Mouse (Mus musculus): Measurements from ENCODE around the gene Btbd11. TPM values are rescaled to one million over a fixed set of nuclear protein-coding genes. Genes with fewer than 3 reads are reported as not detected.
"Not testable (repeated sequence)": the region's sequence is repeated elsewhere in the genome, so short reads cannot be mapped to it uniquely, and the experiment has no call there.

Gene Btbd11
- polyA plus RNA-seq, 1 experiment from 2014 or later: 7.5 TPM

DNA sequence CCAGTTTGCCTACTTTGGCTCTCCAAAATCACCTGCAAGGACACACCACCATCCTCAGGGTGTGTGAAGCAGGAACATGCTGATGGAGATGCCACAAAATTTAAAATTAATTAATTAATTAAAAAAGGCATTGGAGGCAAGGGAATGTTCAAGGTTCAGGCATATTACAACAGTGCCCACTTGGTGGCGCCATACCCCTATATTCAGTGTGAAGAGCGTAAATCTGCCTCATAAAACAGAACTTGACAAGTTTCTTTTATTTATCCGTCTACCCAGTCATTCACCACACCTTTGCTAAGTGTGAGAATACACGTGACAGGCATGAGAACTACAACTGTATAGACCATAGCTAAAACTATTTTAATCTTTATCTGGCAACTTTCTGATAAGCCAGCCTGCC lies 292.0 kb downstream of the Btbd11 start:
- DNase-seq (ENCODE audit: low spot score) (peak; percentile 60), ATAC-seq (ENCODE audit: insufficient number of reproducible peaks, low FRiP score, low TSS enrichment, low read depth) (no peak)
- H3K4me2 ChIP-seq (ENCODE audit: low read depth, severe bottlenecking): no peak overlapping the region
- H3K9ac ChIP-seq (ENCODE audit: low read length): no peak overlapping the region
- no peaks in the 10 kb centered on the region for H3K9me3 ChIP-seq (ENCODE audit: control insufficient read depth, low read length)
- no peaks in the 10 kb centered on the region for H3K27me3 ChIP-seq (ENCODE audit: control insufficient read depth, insufficient read depth, low read length)
- H3K27ac ChIP-seq (replicated peaks; ENCODE audit: low read depth, low read length): no peak overlapping the region
- H3K4me3 ChIP-seq (ENCODE audit: low read depth, low read length): no peak overlapping the region
- no peaks in the 10 kb centered on the region for H3K4me1 ChIP-seq (ENCODE audit: control insufficient read depth, insufficient read depth, low read length)
- 28% methylated on average over 4 of the region's 4 CpGs for WGBS
- no peaks in the 10 kb centered on the region for H3K36me3 ChIP-seq (ENCODE audit: control insufficient read depth, insufficient read depth, low read length)

DNA sequence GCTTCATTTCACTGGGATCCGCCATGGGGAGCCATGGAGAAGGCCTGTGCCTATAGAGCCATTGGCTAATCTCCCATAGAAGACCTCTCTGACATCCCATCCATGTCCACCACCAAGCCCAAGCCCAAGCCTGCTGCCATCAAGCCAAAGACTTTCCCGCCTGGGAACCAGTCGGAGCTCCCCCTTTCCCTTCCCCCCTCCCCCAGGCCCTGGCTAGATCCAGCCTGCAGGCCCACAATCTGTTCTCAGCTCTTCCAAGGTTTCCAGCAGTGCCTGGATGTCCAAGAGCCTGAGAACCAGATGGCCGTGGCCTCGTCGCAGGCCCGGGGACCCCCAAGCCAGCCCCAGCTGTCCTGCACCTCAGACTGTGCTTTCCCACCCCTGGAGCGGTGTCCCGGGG lies 295.8 kb downstream of the Btbd11 start:
- H3K4me2 ChIP-seq (ENCODE audit: low read depth, severe bottlenecking): no peak overlapping the region
- ATAC-seq (ENCODE audit: insufficient number of reproducible peaks, low FRiP score, low TSS enrichment, low read depth): no peak
- no peak overlapping the region for H3K27ac ChIP-seq (replicated peaks; ENCODE audit: low read depth, low read length)
- no peaks in the 10 kb centered on the region for H3K4me1 ChIP-seq (ENCODE audit: control insufficient read depth, insufficient read depth, low read length)
- no peaks in the 10 kb centered on the region for H3K27me3 ChIP-seq (ENCODE audit: control insufficient read depth, insufficient read depth, low read length)
- 93% methylated on average over 9 of the region's 9 CpGs for WGBS
- H3K9me3 ChIP-seq (ENCODE audit: control insufficient read depth, low read length): no peaks in the 10 kb centered on the region
- H3K4me3 ChIP-seq (ENCODE audit: low read depth, low read length): no peak overlapping the region
- no peak overlapping the region for H3K9ac ChIP-seq (ENCODE audit: low read length)
- no peak for DNase-seq (ENCODE audit: low spot score)
- H3K36me3 ChIP-seq (ENCODE audit: control insufficient read depth, insufficient read depth, low read length): no peaks in the 10 kb centered on the region

DNA sequence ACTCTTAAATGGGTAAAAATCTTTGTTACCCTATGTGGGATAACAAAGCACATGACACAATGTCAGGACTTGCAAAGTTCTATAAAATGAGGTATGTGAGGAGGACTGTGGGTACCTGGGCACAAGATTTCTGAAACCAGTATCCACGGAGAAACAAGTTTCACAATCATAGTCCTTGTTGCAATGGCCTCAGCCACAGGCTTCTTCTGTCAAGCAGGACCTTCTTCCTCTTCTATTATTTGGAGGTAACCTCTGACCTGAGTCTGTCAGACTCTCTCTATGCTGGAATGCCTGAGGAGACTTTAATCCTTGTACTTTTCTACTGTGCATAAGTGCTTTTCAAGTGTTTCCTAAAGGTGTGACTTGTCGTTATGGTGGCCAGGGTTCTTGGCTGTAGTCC lies 307.8 kb downstream of the Btbd11 start:
- 82% methylated on average over 2 of the region's 2 CpGs for WGBS
- not testable (repeated sequence) for DNase-seq (ENCODE audit: low spot score); H3K4me2 ChIP-seq (ENCODE audit: low read depth, severe bottlenecking); H3K27me3 ChIP-seq (ENCODE audit: control insufficient read depth, insufficient read depth, low read length); H3K4me1 ChIP-seq (ENCODE audit: control insufficient read depth, insufficient read depth, low read length); H3K9ac ChIP-seq (ENCODE audit: low read length); H3K27ac ChIP-seq (replicated peaks; ENCODE audit: low read depth, low read length); ATAC-seq (ENCODE audit: insufficient number of reproducible peaks, low FRiP score, low TSS enrichment, low read depth); H3K9me3 ChIP-seq (ENCODE audit: control insufficient read depth, low read length); H3K36me3 ChIP-seq (ENCODE audit: control insufficient read depth, insufficient read depth, low read length); H3K4me3 ChIP-seq (ENCODE audit: low read depth, low read length)

DNA sequence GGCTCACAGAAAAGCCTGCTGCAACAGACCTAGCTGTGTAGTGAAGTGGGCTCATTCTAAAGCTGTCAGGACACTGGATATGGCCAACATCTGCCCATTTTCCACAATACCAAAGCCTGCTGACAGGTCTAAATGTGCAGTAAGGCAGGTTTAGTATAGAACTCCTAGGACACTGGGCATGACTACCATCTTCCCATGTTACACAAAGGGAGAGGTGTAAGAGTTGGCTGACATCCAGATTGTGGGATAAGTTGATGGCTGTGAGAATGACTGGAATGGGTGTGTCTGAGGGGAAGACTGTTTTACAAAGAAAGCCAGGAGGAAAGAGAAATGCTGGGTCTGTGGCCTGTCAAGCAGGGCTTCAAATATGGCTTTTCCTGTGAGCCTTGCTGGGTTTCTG lies 313.1 kb downstream of the Btbd11 start:
- Histone ChIP-seq H3K27ac (replicated peaks; ENCODE audit: low read depth, low read length) (no peak overlapping the region), H3K4me1 (ENCODE audit: control insufficient read depth, insufficient read depth, low read length) (no peaks in the 10 kb centered on the region), H3K36me3 (ENCODE audit: control insufficient read depth, insufficient read depth, low read length) (no peaks in the 10 kb centered on the region), H3K4me2 (ENCODE audit: low read depth, severe bottlenecking) (no peak overlapping the region), H3K9me3 (ENCODE audit: control insufficient read depth, low read length) (no peaks in the 10 kb centered on the region), H3K9ac (ENCODE audit: low read length) (no peak overlapping the region), H3K4me3 (ENCODE audit: low read depth, low read length) (no peak overlapping the region), H3K27me3 (ENCODE audit: control insufficient read depth, insufficient read depth, low read length) (no peaks in the 10 kb centered on the region)
- DNase-seq (ENCODE audit: low spot score) (no peak), ATAC-seq (ENCODE audit: insufficient number of reproducible peaks, low FRiP score, low TSS enrichment, low read depth) (no peak)

GRCm38 (mm10) chr10:85709790-85710189 lies 323.2 kb downstream of the Btbd11 start:
- not testable (repeated sequence) for H3K4me1 ChIP-seq (ENCODE audit: control insufficient read depth, insufficient read depth, low read length); H3K9me3 ChIP-seq (ENCODE audit: control insufficient read depth, low read length); DNase-seq (ENCODE audit: low spot score); H3K27me3 ChIP-seq (ENCODE audit: control insufficient read depth, insufficient read depth, low read length); H3K9ac ChIP-seq (ENCODE audit: low read length); H3K36me3 ChIP-seq (ENCODE audit: control insufficient read depth, insufficient read depth, low read length); H3K4me3 ChIP-seq (ENCODE audit: low read depth, low read length); H3K27ac ChIP-seq (replicated peaks; ENCODE audit: low read depth, low read length); H3K4me2 ChIP-seq (ENCODE audit: low read depth, severe bottlenecking); ATAC-seq (ENCODE audit: insufficient number of reproducible peaks, low FRiP score, low TSS enrichment, low read depth)
- WGBS: 92% methylated on average over 4 of the region's 4 CpGs

Other genes with a start within 250 kb of the Btbd11 start
- gene Cry1, start 201.8 kb upstream of the Btbd11 start, polyA plus RNA-seq (2014; fragmentation: Nextera tagmentation; extraction: Ambion mirVana): 37.4 and 38.5 TPM in 2 replicates